Mouse (Mus musculus): ENCODE results near the gene Zbp1.

The Zbp1 gene

GRCm38 (mm10) chr2:173181486-173181885 is 37.2 kb downstream of the Zbp1 start:
- no peak for TF ChIP-seq GATA4 (IDR thresholded peaks at IDR 0.05; ENCODE audit: insufficient replicate concordance, low read length)

DNA sequence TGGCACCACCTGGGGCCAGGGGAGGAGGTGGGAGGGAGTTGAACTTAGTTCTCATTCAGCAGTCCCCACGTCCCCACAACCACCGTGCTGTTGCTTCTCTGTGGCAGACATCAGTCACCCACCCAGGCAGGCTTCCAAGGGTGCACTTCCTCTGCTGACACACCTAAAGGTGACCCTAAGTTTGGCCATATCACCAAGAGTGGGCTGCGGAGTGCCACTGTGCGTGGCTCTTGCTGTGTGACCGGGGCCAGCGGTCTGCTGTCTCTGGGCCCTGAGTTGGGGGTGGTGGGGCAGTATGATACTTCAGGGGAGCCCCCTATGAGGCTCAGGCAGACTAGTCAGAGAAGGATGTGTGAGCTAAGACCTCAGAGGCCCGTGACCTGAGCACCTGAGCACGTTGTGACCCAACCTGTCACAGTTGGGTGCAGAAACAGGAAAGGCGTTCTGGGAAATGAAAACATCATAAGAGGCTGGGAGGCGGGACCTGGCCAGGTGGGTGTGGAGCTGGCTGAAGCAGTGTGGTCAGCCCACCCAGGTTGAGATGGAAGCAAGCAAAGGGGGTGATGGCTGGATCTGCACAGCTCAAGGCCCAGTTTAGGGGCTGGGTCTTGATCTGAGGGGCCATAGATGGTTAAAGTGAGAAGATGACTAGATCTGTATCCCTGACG is 37.9 kb downstream of the Zbp1 start:
- TF ChIP-seq GATA4 (IDR thresholded peaks at IDR 0.05; ENCODE audit: insufficient replicate concordance, low read length): no peak

- TF ChIP-seq GATA4 (IDR thresholded peaks at IDR 0.05; ENCODE audit: insufficient replicate concordance, low read length): no peak
Observed at GRCm38 (mm10) chr2:173180026-173180425, 38.7 kb downstream of the Zbp1 start.

DNA sequence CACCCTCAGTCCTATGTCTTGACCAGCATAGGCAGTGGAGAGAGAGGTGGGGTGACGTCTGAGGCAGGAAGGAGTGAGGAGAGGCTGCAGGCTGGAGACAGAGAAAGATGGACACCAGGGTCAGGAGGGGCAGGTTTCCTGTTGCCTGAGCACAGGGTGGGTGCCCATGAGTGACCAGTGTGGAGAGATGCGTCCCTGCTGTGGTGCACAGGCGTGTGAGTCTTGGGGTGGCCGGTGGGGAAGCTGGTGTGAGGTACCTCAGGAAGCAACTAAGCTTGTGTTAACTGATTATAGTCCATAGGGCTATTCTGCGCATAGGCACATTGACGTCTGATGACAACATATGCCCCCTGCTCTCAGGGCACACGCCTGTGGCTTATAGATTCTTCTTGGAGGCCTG is 39.7 kb downstream of the Zbp1 start:
- no peak for TF ChIP-seq GATA4 (IDR thresholded peaks at IDR 0.05; ENCODE audit: insufficient replicate concordance, low read length)

GRCm38 (mm10) chr2:173177951-173178350 is 40.8 kb downstream of the Zbp1 start:
- TF ChIP-seq GATA4 (IDR thresholded peaks at IDR 0.05; ENCODE audit: insufficient replicate concordance, low read length): no peak

GRCm38 (mm10) chr2:173177481-173177880 is 41.2 kb downstream of the Zbp1 start:
- no peak for TF ChIP-seq GATA4 (IDR thresholded peaks at IDR 0.05; ENCODE audit: insufficient replicate concordance, low read length)

DNA sequence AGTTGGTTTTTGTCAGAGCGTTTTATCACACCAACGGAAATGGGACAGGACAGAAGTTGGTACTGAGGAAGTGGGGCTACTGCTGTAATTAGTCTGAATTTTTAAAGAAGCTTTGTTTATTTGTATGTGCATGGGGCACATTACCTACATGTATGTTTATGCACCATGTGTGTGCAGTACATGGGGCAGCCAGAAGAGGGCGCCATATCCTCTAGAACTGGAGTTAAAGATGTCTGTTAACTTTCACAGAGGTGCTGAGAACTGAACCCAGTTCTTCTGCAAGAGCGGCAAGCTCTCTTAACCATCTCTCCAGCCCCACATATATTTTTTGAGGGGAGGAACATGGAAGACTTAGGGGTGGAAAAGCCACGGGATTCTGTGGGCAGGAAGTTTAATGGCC is 43.0 kb downstream of the Zbp1 start:
- TF ChIP-seq GATA4 (IDR thresholded peaks at IDR 0.05; ENCODE audit: insufficient replicate concordance, low read length): no peak

DNA sequence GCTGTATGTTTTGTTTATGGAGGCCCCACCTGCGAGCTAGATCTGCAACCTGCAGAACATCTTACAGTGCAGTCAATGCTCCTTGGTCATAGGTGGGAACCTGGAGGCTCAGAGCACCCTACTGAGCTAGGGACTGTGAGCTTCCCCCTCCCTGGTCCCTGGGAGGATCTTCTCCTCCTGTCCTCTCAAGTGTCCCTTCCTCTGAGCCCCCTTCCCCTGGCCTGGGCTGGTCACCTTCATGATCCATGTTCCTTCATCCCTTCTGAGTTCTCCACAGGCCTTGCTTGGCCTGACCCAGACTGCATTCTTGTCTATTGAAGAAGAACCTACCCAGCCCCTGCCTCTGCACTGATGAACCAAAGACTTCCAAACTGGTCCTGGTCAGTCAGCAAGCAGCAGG is 44.2 kb downstream of the Zbp1 start:
- TF ChIP-seq GATA4 (IDR thresholded peaks at IDR 0.05; ENCODE audit: insufficient replicate concordance, low read length): no peak

- TF ChIP-seq GATA4 (IDR thresholded peaks at IDR 0.05; ENCODE audit: insufficient replicate concordance, low read length): no peak
Observed at GRCm38 (mm10) chr2:173173521-173174511, 44.9 kb downstream of the Zbp1 start.

- TF ChIP-seq GATA4 (IDR thresholded peaks at IDR 0.05; ENCODE audit: insufficient replicate concordance, low read length): no peak
Observed at GRCm38 (mm10) chr2:173173008-173173407, 45.7 kb downstream of the Zbp1 start.

DNA sequence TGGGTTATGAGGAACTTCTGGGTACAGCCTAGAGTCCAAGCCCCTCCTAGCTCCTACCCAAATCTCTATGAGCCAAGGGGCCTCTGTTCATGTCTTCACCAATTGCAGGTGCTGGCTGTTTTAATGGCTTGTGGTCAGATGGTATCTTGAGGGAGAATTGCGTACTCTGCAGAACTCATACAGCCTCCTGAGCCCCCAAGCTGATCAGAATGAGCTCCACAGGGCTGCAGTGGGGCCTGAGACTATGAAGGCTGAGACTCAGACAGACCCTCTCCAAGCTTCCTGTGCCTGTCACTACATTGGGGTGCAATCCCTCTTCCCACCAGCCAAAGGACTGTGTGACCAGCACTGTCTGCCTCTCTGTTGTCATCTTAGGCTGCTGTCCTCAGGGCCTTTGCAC is 46.3 kb downstream of the Zbp1 start:
- TF ChIP-seq GATA4 (IDR thresholded peaks at IDR 0.05; ENCODE audit: insufficient replicate concordance, low read length): no peak

- TF ChIP-seq GATA4 (IDR thresholded peaks at IDR 0.05; ENCODE audit: insufficient replicate concordance, low read length): no peak
Observed at GRCm38 (mm10) chr2:173171956-173172355, 46.8 kb downstream of the Zbp1 start.

DNA sequence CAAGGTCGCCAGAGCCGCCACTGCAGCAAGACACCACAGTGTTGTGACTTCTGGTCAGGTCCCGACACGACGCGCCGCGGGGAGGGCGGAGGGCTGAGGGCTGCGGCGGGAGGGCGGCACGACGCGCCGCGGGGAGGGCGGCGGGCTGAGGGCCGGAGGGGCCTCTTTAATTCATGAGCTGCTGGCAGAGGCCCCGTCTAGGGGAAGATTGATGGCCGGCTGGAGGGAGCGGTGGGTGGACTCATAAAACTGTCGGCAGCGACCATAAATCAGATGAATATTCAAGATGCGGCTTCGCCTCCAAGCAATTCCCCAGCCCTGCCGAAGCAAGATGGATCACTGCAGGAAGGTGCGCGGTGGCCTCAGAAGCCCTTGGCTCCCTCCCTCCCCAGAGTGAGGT is 47.3 kb downstream of the Zbp1 start:
- TF ChIP-seq GATA4 (IDR thresholded peaks at IDR 0.05; ENCODE audit: insufficient replicate concordance, low read length): no peak

GRCm38 (mm10) chr2:173170715-173171114 is 48.0 kb downstream of the Zbp1 start:
- TF ChIP-seq GATA4 (IDR thresholded peaks at IDR 0.05; ENCODE audit: insufficient replicate concordance, low read length): no peak

GRCm38 (mm10) chr2:173170081-173170480 is 48.6 kb downstream of the Zbp1 start:
- no peak for TF ChIP-seq GATA4 (IDR thresholded peaks at IDR 0.05; ENCODE audit: insufficient replicate concordance, low read length)

DNA sequence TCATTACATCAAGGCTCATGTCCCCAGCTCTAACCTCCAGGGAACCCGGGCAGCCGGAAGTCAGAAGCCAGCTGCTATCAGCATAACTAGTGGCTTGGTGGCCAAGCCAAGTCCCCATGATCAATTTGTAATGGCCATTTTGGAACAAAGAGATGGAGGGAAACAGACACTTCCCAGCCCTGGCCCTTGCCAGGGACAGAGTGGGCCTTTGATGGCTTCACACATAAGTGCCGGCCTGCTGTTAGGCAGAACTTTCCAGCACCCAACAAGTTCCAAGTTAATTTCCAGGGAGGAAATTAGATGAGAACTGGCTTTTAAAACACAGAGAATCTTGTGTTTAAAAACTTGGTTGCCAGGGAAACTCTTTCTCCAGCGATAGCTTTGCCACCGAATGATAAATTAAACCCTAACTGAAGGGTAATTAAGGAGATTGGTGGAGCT is 50.3 kb downstream of the Zbp1 start:
- no peak for TF ChIP-seq GATA4 (IDR thresholded peaks at IDR 0.05; ENCODE audit: insufficient replicate concordance, low read length)
